Mouse (Mus musculus): ENCODE data around the gene Adipor1.
A peak's percentile ranks its signal among the peaks of the same experiment; 100 is the strongest.

DNA sequence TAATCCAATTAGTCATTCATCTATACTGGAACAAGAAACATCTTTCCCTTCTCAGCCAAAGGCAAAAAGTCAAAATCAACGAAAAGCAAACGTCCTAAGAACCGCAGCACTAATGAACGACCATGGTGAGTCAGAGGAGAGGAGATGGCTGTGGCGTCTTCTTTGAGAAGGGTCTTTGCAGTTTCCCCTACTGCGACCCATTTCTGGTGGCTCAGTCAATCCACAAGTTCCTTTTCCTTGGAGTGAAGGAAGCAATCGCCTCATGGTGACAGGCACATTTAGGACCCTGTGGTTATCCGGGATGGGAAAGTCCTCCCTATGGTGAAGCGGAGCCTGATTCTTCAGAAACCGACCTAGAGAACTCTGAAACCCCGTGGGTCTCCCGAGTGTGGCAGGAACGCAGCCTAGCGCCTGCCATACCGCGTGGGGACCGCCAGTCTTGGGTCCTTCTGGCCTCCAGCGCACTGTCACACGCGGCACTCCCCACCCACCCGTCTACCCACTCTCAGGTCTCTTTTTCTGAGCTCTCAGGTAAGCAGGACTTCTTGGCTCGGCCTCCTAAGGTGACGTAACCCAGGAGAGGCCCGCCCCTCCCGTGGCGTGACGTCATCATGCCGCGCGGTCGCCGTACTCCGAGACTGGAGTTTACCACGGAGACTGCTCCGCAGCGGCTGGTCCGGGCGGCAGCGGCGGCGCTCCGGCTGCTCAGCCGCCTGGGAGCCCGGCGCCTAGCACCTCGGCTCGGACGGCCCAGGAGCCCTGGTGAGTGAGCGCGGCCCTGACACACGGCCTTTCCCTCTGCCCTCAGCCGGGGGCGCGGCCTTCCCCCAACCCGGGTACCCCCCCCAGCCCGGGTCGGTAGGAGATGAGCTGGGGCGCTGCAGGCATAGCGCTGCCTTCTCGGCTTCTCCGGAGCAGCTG is 40.0 kb downstream of the Adipor1 start, which contains the start of gene Klhl12:
- TF ChIP-seq CTCF (IDR thresholded peaks at IDR 0.05; ENCODE audit: extremely low read depth, insufficient read depth, low read length) (no peak), POLR2A (IDR thresholded peaks at IDR 0.05; ENCODE audit: extremely low read depth, insufficient read depth, low read length) (peak; percentile 63; the same call in 1 of the 2 replicates)

Data from cortical plate, adult 2 months (tissue).